Mouse (Mus musculus): ENCODE measurements around the gene Fgf12.

Gene Fgf12

GRCm38 (mm10) chr16:28475553-28475952 is 277.3 kb downstream of the Fgf12 start:
- DNase-seq, result peak; percentile 80

GRCm38 (mm10) chr16:28454821-28455220 is 298.0 kb downstream of the Fgf12 start:
- DNase-seq, result peak; percentile 26

- no peak for DNase-seq
Observed at GRCm38 (mm10) chr16:28447114-28447455, 305.8 kb downstream of the Fgf12 start.

GRCm38 (mm10) chr16:28446334-28447113 is 306.3 kb downstream of the Fgf12 start:
- peak; percentile 65 for DNase-seq

- peak; percentile 43 for DNase-seq
Observed at GRCm38 (mm10) chr16:28445800-28446333, 307.0 kb downstream of the Fgf12 start.

- peak; percentile 55 for DNase-seq
Observed at GRCm38 (mm10) chr16:28444993-28445799, 307.7 kb downstream of the Fgf12 start.

- DNase-seq, result no peak
Observed at GRCm38 (mm10) chr16:28421617-28422016, 331.3 kb downstream of the Fgf12 start.

GRCm38 (mm10) chr16:28419693-28420299 is 333.1 kb downstream of the Fgf12 start:
- DNase-seq, result no peak

GRCm38 (mm10) chr16:28411210-28411817 is 341.6 kb downstream of the Fgf12 start:
- DNase-seq, result no peak

GRCm38 (mm10) chr16:28408294-28408693 is 344.6 kb downstream of the Fgf12 start:
- no peak for DNase-seq

- DNase-seq, result no peak
Observed at GRCm38 (mm10) chr16:28407892-28408291, 345.0 kb downstream of the Fgf12 start.

- no peak for DNase-seq
Observed at GRCm38 (mm10) chr16:28404156-28404555, 348.7 kb downstream of the Fgf12 start.

- DNase-seq, result peak; percentile 88
Observed at GRCm38 (mm10) chr16:28402701-28403100, 350.2 kb downstream of the Fgf12 start.

GRCm38 (mm10) chr16:28391283-28391682 is 361.6 kb downstream of the Fgf12 start:
- DNase-seq, result no peak

GRCm38 (mm10) chr16:28389114-28389513 is 363.8 kb downstream of the Fgf12 start:
- no peak for DNase-seq

- DNase-seq, result no peak
Observed at GRCm38 (mm10) chr16:28374790-28375189, 378.1 kb downstream of the Fgf12 start.

GRCm38 (mm10) chr16:28373311-28373710 is 379.6 kb downstream of the Fgf12 start:
- DNase-seq, result no peak

GRCm38 (mm10) chr16:28350624-28351023 is 402.2 kb downstream of the Fgf12 start:
- DNase-seq, result no peak

GRCm38 (mm10) chr16:28345323-28345722 is 407.5 kb downstream of the Fgf12 start:
- DNase-seq, result no peak

- DNase-seq, result peak; percentile 14
Observed at GRCm38 (mm10) chr16:28337930-28338329, 414.9 kb downstream of the Fgf12 start.

- no peak for DNase-seq
Observed at GRCm38 (mm10) chr16:28336700-28337099, 416.2 kb downstream of the Fgf12 start.

- DNase-seq, result no peak
Observed at GRCm38 (mm10) chr16:28335025-28335424, 417.8 kb downstream of the Fgf12 start.

GRCm38 (mm10) chr16:28323576-28323975 is 429.3 kb downstream of the Fgf12 start:
- DNase-seq, result no peak

Measured in cerebellum, adult 11-12 months (tissue).